Mouse (Mus musculus): ENCODE results near the gene Agrp.

GRCm38 (mm10) chr8:105550083-105550482 is 87.1 kb downstream of the Agrp start:
- no peak for TF ChIP-seq CTCF (IDR thresholded peaks at IDR 0.05; ENCODE audit: low read depth, low read length)
- no peak for TF ChIP-seq GATA1 (IDR thresholded peaks at IDR 0.05; ENCODE audit: borderline replicate concordance, low read length)
